Mouse (Mus musculus) brown adipose tissue, adult 24 weeks (tissue): ENCODE results near the gene Ccnj. TPM values are rescaled to one million over a fixed set of nuclear protein-coding genes. Genes with fewer than 3 reads are reported as not detected.
A peak's percentile ranks its signal among the peaks of the same experiment; 100 is the strongest.

Source experiments
- H3K27ac ChIP-seq: fragments of 200-500 bp; replicated peaks from 2 replicates; pipeline ENCODE4 v1.5.1; 2012; ENCODE audit warnings: low read depth, mild to moderate bottlenecking, low read length
- H3K4me1 ChIP-seq: fragments of 200-500 bp; 2 replicates; pipeline ENCODE4 v1.6.1; 2012; ENCODE audit warnings: low read length, mixed read lengths; ENCODE audit not compliant: control insufficient read depth, insufficient read depth, insufficient read length
- H3K4me3 ChIP-seq: fragments of 200-500 bp; 2 replicates; pipeline ENCODE4 v1.5.1; 2012; ENCODE audit warnings: low read depth, mild to moderate bottlenecking, low read length, moderate library complexity; ENCODE audit not compliant: insufficient read depth
- polyA plus RNA-seq: library from polyadenylated mRNA; stranded (reverse); fragments of >200 nt; gene quantifications from 2 replicates; pipeline ENCODE4 v1.2.4, GENCODE M21; 2012; ENCODE audit not compliant: missing spikeins, insufficient read depth, insufficient read length

Gene Ccnj
- polyA plus RNA-seq, 1 experiment, result 2.1 TPM

- Histone ChIP-seq H3K4me3 (peak overlapping the region; percentile 98), H3K27ac (peak overlapping the region; percentile 91), H3K4me1 (no peaks in the 10 kb centered on the region)
Observed at GRCm38 (mm10) chr19:40894071-40894506, 63.0 kb downstream of the Ccnj start.

- H3K27ac ChIP-seq, result peak within 1 kb of the TSS; percentile 98
- no peaks in the 10 kb centered on the region for H3K4me1 ChIP-seq
- peak within 1 kb of the TSS; percentile 98 for H3K4me3 ChIP-seq
Observed at GRCm38 (mm10) chr19:40894519-40895392, 63.7 kb downstream of the Ccnj start, which contains the start of gene Zfp518a. Gene Zfp518a, plus strand, starts transcription at chr19:40894705.

GRCm38 (mm10) chr19:40895393-40895703 is 64.3 kb downstream of the Ccnj start:
- Histone ChIP-seq H3K4me3 (peak overlapping the region; percentile 98), H3K27ac (peak overlapping the region; percentile 98; the same call in 1 of the 2 replicates), H3K4me1 (no peaks in the 10 kb centered on the region)

Other genes starting within 250 kb of the Ccnj start
- 1.1 and 1.4 TPM in 2 replicates for gene Aldh18a1, start 242.8 kb upstream of the Ccnj start, polyA plus RNA-seq
- gene Tctn3, start 219.0 kb upstream of the Ccnj start, polyA plus RNA-seq, result 1.8 and 2.0 TPM in 2 replicates
- gene Entpd1, start 218.9 kb upstream of the Ccnj start, polyA plus RNA-seq, result 6.2 and 8.2 TPM in 2 replicates
- not detected in 2 replicates for gene Cc2d2b, start 82.5 kb upstream of the Ccnj start, polyA plus RNA-seq
- 6.7 and 9.3 TPM in 2 replicates for gene Zfp518a, start 63.4 kb downstream of the Ccnj start, polyA plus RNA-seq
- 1.9 and 2.2 TPM in 2 replicates for gene Blnk, start 163.3 kb downstream of the Ccnj start, polyA plus RNA-seq
- gene Dntt, start 198.0 kb downstream of the Ccnj start, polyA plus RNA-seq, result not detected in 2 replicates
- not detected in 2 replicates for gene Opalin, start 245.8 kb downstream of the Ccnj start, polyA plus RNA-seq